Mouse (Mus musculus): ENCODE measurements around the gene Agmat. TPM values are rescaled to one million over a fixed set of nuclear protein-coding genes. Genes with fewer than 3 reads are reported as not detected.

The Agmat gene
- polyA plus RNA-seq, 1 experiment, result 2.7 TPM

GRCm38 (mm10) chr4:141717633-141718032 lies 28.8 kb upstream of the Agmat start:
- TF ChIP-seq CTCF (IDR thresholded peaks at IDR 0.05; ENCODE audit: borderline replicate concordance, insufficient read depth, low read depth, low read length) (no peak), POLR2A (IDR thresholded peaks at IDR 0.05; ENCODE audit: borderline replicate concordance, insufficient read depth, low read length) (no peak)
- WGBS, result 87% methylated on average over 4 of the region's 4 CpGs
- DNase-seq, result no peak
- Histone ChIP-seq H3K4me3 (replicated peaks; ENCODE audit: insufficient read depth, low read depth, low read length) (no peak overlapping the region), H3K27me3 (ENCODE audit: control insufficient read depth, insufficient read depth, low read length) (no peaks in the 10 kb centered on the region), H3K27ac (ENCODE audit: insufficient read depth, low read length) (no peak overlapping the region), H3K4me1 (ENCODE audit: control insufficient read depth, insufficient read depth, low read length) (peaks cover 13% of the 10 kb centered on the region)

- DNase-seq, result no peak
- 98% methylated on average over 1 of the region's 1 CpGs for WGBS
- Histone ChIP-seq H3K27me3 (ENCODE audit: control insufficient read depth, insufficient read depth, low read length) (no peaks in the 10 kb centered on the region), H3K4me3 (replicated peaks; ENCODE audit: insufficient read depth, low read depth, low read length) (no peak overlapping the region), H3K27ac (ENCODE audit: insufficient read depth, low read length) (no peak overlapping the region), H3K4me1 (ENCODE audit: control insufficient read depth, insufficient read depth, low read length) (peaks cover 13% of the 10 kb centered on the region)
- no peak for TF ChIP-seq CTCF (IDR thresholded peaks at IDR 0.05; ENCODE audit: borderline replicate concordance, insufficient read depth, low read depth, low read length)
- no peak for TF ChIP-seq POLR2A (IDR thresholded peaks at IDR 0.05; ENCODE audit: borderline replicate concordance, insufficient read depth, low read length)
These were observed 27.2 kb upstream of the Agmat start for GRCm38 (mm10) chr4:141719304-141719703.

GRCm38 (mm10) chr4:141720761-141721523 lies 25.5 kb upstream of the Agmat start:
- whole genome bisulfite sequencing, result 61% methylated on average over 6 of the region's 6 CpGs

GRCm38 (mm10) chr4:141721961-141722360 lies 24.5 kb upstream of the Agmat start:
- 27% methylated on average over 6 of the region's 6 CpGs for WGBS
- Histone ChIP-seq H3K4me3 (replicated peaks; ENCODE audit: insufficient read depth, low read depth, low read length) (peak overlapping the region; percentile 80), H3K4me1 (ENCODE audit: control insufficient read depth, insufficient read depth, low read length) (peaks cover 6% of the 10 kb centered on the region; the same call in 1 of the 2 replicates), H3K27ac (ENCODE audit: insufficient read depth, low read length) (no peak overlapping the region), H3K27me3 (ENCODE audit: control insufficient read depth, insufficient read depth, low read length) (no peaks in the 10 kb centered on the region)
- no peak for DNase-seq
- TF ChIP-seq CTCF (IDR thresholded peaks at IDR 0.05; ENCODE audit: borderline replicate concordance, insufficient read depth, low read depth, low read length), result no peak
- no peak for TF ChIP-seq POLR2A (IDR thresholded peaks at IDR 0.05; ENCODE audit: borderline replicate concordance, insufficient read depth, low read length)

More at GRCm38 (mm10) chr4:141720761-141721523, 25.5 kb upstream of the Agmat start:
- H3K27ac ChIP-seq (ENCODE audit: insufficient read depth, low read length), result no peak overlapping the region
- DNase-seq, result no peak
- no peak overlapping the region for H3K4me3 ChIP-seq (replicated peaks; ENCODE audit: insufficient read depth, low read depth, low read length)
- TF ChIP-seq CTCF (IDR thresholded peaks at IDR 0.05; ENCODE audit: borderline replicate concordance, insufficient read depth, low read depth, low read length) (no peak), POLR2A (IDR thresholded peaks at IDR 0.05; ENCODE audit: borderline replicate concordance, insufficient read depth, low read length) (no peak)
- no peaks in the 10 kb centered on the region for H3K27me3 ChIP-seq (ENCODE audit: control insufficient read depth, insufficient read depth, low read length)
- peaks cover 6% of the 10 kb centered on the region for H3K4me1 ChIP-seq (ENCODE audit: control insufficient read depth, insufficient read depth, low read length)

GRCm38 (mm10) chr4:141722731-141723672 lies 23.5 kb upstream of the Agmat start, which contains the start of gene Ddi2:
Ddi2 (minus strand) TSS chr4:141723419.
- H3K27ac ChIP-seq (ENCODE audit: insufficient read depth, low read length), result peak within 1 kb of the TSS; percentile 69
- TF ChIP-seq POLR2A (IDR thresholded peaks at IDR 0.05; ENCODE audit: borderline replicate concordance, insufficient read depth, low read length), result peak; percentile 77
- no peak for TF ChIP-seq CTCF (IDR thresholded peaks at IDR 0.05; ENCODE audit: borderline replicate concordance, insufficient read depth, low read depth, low read length)
- H3K27me3 ChIP-seq (ENCODE audit: control insufficient read depth, insufficient read depth, low read length), result no peaks in the 10 kb centered on the region
- WGBS, result under 1% methylated on average over 105 of the region's 105 CpGs
- peak; percentile 93 to 96 for DNase-seq
- peak within 1 kb of the TSS; percentile 80 for H3K4me3 ChIP-seq (replicated peaks; ENCODE audit: insufficient read depth, low read depth, low read length)
- H3K4me1 ChIP-seq (ENCODE audit: control insufficient read depth, insufficient read depth, low read length), result peaks cover 6% of the 10 kb centered on the region; the same call in 1 of the 2 replicates

- no peak for TF ChIP-seq POLR2A (IDR thresholded peaks at IDR 0.05; ENCODE audit: borderline replicate concordance, insufficient read depth, low read length)
- no peak for TF ChIP-seq CTCF (IDR thresholded peaks at IDR 0.05; ENCODE audit: borderline replicate concordance, insufficient read depth, low read depth, low read length)
- Histone ChIP-seq H3K27me3 (ENCODE audit: control insufficient read depth, insufficient read depth, low read length) (no peaks in the 10 kb centered on the region), H3K4me1 (ENCODE audit: control insufficient read depth, insufficient read depth, low read length) (peaks cover 6% of the 10 kb centered on the region; the same call in 1 of the 2 replicates), H3K27ac (ENCODE audit: insufficient read depth, low read length) (peak overlapping the region; percentile 32; the same call in 1 of the 2 replicates), H3K4me3 (replicated peaks; ENCODE audit: insufficient read depth, low read depth, low read length) (peak overlapping the region; percentile 69)
- no peak for DNase-seq
- 2% methylated on average over 13 of the region's 13 CpGs for WGBS
These were observed 22.8 kb upstream of the Agmat start for GRCm38 (mm10) chr4:141723673-141724068.

GRCm38 (mm10) chr4:141724594-141724993 lies 21.9 kb upstream of the Agmat start:
- no peaks in the 10 kb centered on the region for H3K27me3 ChIP-seq (ENCODE audit: control insufficient read depth, insufficient read depth, low read length)
- TF ChIP-seq CTCF (IDR thresholded peaks at IDR 0.05; ENCODE audit: borderline replicate concordance, insufficient read depth, low read depth, low read length) (no peak), POLR2A (IDR thresholded peaks at IDR 0.05; ENCODE audit: borderline replicate concordance, insufficient read depth, low read length) (no peak)
- H3K4me1 ChIP-seq (ENCODE audit: control insufficient read depth, insufficient read depth, low read length), result peaks cover 6% of the 10 kb centered on the region; the same call in 1 of the 2 replicates
- 68% methylated on average over 11 of the region's 11 CpGs for WGBS
- H3K4me3 ChIP-seq (replicated peaks; ENCODE audit: insufficient read depth, low read depth, low read length), result no peak overlapping the region
- DNase-seq, result no peak
- H3K27ac ChIP-seq (ENCODE audit: insufficient read depth, low read length), result no peak overlapping the region
